Mouse (Mus musculus) hindlimb bud, embryonic 11.5 days (tissue): Measurements from ENCODE around the gene Gm9844.
"Not testable (repeated sequence)": the region's sequence is repeated elsewhere in the genome, so short reads cannot be mapped to it uniquely, and the experiment has no call there.

Experiments
- DNase-seq: peaks from one replicate; pipeline ENCODE4 v3.0.0-alpha.2; 2012; ENCODE audit warnings: low read depth, low spot score; ENCODE audit errors: extremely low spot score

The Gm9844 gene

DNA sequence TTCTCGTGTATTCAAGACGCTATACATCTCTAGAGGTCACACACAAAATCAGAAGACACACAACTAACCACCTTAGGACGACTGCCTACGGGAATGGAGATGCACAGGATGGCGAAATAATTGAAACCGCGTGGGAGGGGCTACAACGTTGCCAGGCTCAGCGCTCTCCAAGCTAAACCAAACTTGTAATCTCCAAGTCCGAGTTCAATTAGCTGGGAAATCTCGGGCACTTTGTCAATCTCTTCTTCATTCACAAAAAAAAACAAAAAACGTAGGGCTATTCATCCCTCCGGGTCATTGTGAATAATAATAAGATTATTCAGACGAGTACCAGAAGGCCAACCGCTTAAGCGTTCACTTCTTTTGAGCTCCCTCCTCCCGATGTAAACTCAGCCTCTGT is 7.1 kb downstream of the Gm9844 start:
- DNase-seq, result no peak

DNA sequence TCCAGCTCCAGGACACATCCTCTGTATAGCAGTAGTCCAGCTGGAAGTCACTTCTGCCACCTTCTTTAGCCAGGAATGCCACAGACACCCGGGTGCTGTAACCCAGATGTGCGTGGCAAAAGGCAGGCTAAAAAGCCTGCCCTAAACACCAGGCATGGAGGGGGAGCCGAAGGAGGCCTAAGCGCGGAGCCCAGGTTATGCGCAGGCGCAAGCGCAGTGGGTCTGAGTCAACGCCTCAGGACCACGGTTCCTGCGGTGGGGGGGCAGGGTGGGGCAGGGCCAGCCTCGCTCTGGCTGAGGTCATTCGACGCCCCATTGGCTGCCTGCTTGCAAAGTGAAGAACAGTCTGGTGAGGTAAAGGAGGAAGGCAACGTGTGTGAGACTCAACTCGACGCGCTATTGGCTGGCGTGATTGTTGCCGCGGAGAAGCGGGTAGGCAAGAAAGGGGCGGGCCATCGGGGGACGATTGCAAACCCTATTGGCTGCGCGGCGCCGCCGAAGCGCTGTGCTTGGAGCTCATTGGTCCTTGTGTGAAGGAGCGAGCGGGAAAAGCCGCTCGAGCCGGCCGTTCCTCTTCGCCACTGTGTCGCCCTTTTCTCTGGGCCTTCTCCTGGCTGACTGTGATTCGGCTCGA is 7.6 kb downstream of the Gm9844 start, which contains the start of the genes Lypd4 and Dmrtc2:
Gene Lypd4 (minus strand): TSS at position 410 of the 634 bp plus-strand sequence.
Gene Dmrtc2 (plus strand): TSS at position 526 of the 634 bp plus-strand sequence.
- DNase-seq, result no peak

DNA sequence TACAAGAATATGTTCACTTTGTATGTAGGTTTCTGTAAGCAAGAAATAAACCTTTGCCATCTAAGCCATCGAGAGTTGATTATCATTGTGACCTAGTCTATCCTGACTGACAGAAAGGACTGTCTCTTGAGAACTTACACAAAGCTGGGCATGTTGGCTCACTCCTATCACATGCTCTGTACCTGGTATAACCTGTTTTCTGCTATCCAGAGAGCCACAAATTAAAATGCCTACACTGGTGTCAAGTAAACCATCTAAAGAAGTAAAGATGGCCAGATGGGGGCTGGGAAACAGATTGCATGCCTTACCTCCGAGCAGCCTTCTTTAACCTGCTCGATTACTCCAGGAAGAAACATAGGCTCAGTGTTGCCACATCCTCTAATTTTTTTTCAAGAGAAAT is 15.6 kb downstream of the Gm9844 start:
- DNase-seq, result no peak

DNA sequence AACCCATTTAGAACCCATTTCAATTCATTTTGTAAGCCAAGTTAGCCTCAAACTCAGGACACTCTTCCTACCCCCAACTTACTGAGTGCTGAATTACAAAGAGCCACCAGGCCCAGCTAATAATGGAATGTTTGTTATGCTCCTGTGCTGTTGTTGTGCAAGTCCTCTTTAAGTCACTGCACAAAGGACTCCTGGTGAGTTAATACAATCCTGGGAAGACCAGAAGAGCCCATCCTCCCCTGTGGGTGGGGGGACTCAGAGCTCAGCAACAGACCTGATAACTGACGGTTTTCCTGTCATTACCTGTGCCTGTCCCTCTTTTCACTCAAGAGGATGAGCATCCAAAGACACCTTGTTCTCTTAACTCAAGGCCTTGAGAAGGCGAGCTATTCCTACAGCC is 17.6 kb downstream of the Gm9844 start:
- DNase-seq, result no peak

DNA sequence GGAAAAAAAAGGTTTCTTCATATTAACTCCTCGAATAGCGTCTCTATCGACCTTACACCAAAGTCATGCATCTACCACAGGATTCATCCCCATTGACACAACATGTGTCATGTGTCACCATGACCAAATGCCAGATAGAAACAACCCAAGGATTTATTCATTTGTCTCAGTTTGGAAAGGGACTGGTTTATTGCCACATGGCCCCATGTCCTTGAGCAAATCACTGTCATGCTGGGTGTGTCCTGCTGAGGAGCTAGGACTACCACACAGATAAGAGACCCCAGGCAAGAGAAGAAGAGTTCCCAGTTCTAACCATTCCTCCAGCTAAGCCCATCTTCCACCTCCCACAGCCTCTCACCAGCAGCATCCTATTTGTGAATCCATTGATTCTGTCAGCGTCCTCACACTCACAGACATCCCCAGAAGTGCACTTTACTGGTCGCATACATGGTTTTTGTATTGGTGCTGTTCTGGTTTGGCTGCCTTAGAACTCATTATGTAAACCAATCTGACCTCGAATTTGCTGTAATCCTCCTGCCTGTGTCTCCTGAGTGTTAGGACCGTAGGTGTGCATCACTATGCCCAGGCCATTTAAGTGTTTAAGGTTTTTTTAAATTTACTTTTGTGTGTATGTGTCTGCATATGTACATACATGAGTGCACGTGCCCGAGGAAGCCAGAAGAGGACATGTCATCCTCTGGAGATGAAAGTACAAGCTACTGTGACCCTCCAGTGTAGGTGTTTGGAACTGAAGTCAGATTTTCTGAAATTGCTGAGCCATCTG is 20.6 kb downstream of the Gm9844 start:
- no peak for DNase-seq

DNA sequence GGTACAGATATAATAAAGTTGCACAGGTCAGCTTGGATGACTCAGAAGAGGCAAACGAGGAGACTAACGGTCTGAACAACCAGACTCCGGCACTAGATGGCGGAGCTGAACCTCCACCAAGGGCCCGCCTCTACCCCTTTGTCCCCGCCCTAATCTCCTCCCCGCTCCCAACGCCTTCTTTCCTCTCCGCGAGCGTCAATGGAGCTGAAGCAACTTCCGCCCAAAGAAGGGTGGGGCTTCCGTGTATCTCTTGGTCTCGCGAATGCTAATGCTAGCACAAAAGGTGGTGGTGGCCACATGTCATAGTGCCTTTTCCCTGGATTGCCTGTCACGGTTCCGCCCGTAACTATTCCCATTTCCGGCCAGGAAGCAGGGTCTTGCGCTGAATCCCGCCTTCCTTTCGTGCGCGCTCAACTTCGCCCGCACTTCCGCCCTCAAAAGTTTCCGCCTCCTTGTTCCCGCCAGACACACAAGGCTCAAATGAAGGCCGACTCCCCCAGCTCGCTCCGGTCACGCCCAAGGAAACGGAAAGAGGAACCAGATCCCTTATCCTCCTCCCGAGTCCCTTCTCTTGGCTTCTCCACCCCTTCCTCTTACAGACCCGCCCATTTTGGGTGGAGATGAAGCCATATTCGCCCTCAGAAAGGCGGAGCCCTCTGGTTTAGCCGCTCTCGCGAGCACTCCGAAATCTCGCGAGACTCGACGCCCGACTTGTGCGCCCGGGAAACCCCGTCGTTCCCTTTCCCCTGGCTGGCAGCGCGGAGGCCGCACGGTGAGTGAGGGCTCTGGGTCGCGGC is 22.1 kb downstream of the Gm9844 start, which contains the start of gene Rps19:
Gene Rps19 (plus strand): TSS at position 476 of the 797 bp plus-strand sequence.
- peak; percentile 99 for DNase-seq

DNA sequence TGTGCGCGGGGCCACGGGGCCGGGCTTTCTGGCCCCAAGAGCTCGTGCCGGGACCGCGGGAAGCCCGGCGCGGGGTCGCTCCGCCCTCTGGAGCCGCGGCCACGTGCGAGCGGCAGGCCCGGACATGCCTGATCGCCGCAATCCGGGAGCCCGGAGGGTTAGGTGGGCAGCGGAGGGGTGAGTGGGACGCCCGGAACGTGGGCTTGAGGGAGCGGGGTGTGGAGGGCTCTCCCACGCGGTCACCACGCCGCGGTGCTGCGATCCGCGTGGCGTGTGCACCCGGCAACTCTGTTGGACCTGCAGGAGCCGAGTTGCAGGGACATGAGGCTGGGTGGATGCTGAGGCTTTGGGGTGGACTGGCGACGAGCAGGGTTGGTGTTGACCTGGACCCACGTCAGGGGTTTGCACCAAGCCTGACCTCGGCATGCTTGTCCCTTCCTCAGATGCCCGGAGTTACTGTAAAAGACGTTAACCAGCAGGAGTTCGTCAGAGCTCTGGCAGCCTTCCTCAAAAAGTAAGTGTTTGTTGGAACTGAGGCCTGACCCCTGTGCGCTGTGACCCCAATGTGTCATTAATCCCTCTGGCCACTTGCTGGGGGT is 22.8 kb downstream of the Gm9844 start:
- no peak for DNase-seq

DNA sequence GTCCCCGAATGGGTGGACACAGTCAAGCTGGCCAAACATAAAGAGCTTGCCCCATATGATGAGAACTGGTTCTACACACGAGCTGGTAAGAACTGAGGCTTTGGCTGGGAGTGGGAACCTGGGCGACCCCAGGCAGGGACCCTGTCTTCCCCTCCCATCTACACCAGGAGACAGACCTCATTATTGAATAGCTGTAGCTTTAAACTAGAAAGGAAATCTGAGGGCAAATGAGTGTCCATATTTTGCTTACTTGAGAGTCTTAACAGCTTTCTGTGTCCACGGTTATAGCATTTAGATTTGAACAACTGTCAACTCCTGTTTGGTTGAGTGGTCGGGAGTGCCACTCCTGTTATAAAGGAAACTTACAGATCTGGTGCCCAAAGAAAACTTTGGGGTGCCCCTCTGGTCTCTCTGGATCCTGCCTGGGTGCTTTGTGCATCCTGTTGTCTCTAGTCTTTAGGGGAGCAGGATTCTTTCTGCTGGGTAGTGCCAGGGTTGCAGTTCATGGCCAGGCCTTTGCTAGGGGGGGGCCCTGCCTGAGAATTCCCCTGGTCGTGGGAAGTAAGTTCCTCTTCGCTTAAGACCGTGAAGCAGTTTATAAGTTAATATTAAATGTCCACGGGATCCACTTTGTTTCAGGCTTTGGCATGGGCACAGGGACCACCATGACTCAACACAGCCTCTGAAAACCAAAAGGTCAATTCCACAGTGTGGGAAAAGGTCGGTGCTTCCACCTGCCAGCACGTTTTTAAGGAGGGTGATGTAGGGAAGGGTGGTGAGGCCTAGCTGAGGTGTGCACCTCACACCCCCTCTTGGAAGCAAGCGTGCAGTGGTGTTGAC is 23.7 kb downstream of the Gm9844 start:
- DNase-seq, result no peak

DNA sequence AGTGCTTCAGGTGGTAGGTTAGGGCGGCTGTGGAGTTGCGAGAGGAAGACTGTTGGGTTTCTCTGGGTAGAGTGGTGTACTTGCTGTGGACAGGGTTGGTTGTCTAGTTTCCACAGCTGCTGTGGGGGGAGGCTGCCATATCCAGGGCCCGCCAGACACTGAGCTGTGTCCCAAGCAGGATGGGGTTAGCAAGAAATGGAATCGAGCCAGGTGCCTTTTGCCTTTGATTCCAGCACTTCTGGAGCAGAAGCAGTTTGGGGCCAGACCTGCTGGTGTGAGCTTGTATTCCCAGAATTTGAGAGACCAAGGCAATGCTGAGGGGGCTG is 24.3 kb downstream of the Gm9844 start:
- DNase-seq, result no peak

DNA sequence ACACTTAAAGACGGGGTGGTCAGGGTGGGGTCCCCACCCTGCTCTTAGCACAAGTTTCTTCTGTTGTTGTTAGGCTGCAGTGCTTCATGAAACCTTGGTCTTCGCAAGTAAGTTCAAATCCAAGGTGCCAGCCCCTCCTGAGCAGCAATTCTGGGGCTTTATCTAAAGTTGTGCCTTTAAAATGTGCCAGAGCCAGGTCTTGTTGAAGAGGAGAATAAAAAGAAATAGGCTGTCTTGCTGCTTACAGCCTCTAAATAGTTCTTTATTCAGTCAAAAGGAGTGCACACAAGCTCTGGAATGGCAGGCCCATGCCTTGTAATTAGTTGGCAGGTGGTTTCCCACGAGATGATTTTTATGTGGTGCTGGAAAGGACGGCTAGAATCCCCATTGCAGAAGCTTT is 25.1 kb downstream of the Gm9844 start:
- no peak for DNase-seq

DNA sequence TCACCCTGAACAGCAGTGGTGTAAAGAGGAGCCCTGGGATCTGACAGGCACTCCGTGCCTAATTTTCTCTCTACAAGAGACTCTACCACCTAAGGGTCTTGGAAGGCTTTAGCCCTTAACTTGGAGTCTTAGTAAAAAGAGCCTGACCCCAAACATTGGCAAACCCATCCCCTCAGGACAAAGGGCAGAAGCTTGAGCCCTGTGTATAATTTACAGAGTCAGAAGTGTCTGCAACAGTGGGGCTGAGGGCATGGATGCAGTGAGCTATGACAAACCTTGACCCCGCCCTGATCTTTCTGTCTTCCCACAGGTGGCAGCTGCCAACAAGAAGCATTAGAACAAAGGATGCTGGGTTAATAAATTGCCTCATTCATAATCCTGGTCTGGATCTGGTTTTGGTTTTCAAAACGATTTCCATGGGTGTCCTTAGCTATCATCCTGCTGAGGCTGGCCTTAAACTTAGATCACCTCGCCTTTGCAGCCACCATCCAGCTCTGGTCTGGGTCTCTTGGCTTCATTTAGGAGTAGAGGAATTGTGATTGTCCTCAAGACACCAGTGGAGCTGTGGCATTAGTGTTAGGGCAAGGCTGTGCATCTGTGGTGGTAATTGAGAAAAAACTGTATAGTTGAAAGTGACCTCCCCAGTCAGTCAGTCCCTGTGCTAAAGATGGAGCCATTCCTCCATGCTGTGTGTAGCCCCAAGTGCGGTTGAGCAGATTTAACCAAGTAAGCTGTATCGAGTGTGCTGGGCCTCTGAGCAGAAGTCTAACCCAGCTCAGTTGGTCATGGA is 27.6 kb downstream of the Gm9844 start:
- no peak for DNase-seq

DNA sequence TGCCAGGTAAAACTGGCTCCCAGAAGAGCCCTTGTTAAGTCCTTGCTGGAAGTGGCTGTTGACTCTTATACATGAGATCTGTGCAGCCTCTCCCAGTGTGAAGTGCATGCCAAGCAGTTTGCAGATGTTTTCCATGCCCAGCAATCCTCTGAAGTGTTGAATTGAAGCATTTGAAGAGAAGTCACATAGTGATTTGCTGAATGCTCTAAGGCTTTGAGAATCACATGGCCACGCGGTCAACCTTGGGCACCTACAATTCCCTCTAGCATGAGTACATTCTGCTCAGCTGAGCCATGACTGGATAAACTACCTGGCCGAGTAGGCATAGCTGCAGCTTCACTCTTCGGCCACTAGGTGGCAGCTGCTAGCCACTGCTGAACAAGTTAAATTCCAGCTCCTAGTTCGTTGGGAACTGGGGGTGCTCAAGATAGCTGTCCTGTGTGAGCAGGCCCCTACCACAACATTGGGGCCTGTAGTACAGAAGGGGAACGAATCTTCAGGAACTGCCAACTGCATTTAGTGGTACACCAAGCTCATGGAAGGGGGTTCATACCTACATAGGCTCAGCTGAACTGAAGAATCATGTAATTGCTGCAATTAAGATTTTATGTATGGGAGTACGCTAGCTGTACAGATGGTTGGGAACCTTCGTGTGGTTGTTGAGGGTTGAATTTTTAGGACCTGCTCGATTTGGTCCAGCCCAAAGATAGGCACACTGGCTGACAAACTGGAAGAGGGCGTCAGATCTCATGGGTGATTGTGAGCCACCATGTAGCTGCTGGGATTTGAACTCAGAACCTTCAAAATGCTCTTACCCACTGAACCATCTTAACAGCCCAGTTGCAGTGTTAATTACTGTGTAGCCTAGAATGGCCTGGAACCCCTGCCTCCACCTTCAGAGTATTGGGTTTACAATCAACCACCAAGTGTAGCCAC is 28.5 kb downstream of the Gm9844 start:
- DNase-seq, result peak; percentile 52

DNA sequence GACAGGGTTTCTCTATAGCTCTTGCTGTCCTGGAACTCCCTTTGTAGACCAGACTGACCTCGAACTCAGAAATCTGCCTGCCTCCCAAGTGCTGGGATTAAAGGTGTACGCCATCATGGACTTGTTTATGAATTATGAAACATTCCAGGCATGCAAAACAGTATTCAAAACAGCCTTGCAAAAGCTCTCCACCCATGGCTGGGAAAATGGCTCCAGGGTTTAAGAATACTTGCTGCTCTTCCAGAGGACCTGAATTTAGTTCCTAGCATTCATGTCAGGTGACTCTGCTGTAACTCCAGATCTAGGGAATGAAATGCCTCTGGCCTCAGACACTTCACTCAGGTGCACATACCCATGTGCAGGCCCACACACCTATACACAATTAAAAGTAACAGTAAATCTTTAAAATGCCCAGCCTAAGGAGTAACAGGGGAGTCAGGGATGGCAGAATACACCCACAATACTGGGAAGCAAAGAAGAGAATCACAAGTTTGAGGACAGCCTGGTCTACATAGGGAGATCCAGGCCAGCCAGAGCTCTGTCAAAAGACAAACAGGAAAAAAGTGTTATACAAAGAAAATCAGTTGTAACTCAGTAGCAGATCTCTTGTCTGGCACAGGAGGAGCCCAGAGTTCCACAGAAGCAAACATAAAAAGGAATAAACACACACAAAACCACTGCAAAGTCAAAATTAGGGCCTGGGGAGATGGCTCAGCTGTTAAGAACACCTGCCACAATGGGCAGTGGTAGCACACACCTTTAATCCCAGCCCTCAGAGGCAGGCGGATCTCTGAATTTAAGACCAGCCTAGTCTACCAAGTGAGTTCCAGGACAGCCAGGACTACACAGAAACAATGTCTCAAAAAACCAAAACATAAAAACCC is 29.5 kb downstream of the Gm9844 start:
- no peak for DNase-seq

DNA sequence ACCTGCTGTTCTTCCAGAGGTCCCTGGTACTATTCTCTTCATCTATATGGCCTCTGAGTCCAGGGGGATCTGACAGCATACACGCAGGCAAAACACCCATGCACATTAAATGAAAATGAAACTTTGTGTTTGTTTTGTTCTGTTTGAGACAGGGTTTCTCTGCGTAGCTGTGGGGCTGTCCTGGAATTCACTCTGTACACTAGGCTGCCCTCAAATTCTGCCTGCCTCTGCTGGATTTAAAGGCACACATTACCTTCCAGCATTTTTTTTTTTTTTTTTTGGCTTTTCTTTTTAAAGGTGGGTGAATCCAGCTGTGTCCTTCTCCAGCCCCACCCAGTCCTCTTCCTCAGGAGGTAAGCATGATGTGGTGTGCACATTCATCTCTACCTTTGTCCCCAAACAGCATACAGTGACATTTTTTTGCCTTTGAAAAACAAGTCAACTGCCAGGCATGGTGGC is 30.1 kb downstream of the Gm9844 start:
- no peak for DNase-seq

DNA sequence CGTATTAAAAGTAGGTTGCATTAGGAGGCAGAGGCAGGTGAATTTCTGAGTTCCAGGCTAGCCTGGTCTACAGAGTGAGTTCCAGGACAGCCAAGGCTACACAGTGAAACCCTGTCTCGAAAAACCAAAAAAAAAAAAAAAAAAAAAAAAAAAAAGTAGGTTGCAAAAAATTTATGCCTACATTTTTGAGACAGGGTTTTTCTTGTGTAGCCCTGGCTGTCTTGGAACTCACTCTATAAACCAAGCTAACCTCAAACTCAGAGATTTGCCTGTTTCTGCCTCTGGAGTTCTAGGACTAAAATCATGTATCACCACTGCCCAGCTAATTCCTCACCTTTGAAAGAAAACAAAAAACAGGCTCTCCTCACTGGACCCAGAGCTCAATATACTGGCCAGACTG is 33.7 kb downstream of the Gm9844 start:
- DNase-seq, result not testable (repeated sequence)

DNA sequence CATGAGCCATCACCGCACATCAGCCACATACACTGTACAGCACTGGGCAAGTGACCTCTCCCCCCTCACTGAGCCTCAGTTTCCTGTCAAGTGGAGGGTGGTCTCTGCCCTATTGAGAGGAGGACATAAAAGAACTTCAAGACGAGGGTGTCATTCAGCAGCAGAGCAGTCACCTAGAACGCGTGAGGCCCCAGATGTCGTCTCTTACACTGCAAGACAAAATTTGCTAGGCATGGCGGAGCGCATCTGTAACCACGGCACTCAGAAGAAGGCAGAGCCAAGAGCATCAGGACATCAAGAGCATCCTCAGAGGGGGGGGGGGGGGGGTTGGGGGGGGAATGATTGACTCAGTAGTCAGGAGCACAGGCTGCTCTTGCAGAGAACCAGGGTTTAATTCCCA is 34.3 kb downstream of the Gm9844 start:
- no peak for DNase-seq

DNA sequence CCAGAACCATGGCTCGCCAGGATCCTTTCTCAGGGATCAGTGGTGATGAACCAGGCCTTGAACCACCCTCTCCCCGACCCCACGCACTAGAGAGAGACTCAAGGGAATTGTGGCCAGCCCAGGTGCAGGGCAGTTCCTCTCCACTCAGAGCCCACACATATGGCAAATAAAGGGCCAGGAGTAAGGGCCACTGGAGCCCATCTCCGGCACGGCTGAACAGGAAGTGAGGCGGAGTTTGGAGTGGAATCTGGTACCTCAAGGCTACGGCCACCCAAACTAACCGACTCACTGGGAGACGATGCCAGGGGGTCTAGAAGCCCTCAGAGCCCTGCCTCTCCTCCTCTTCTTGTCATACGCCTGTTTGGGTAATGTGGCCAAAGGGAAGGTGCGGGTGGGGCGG is 35.2 kb downstream of the Gm9844 start, which contains the start of gene Cd79a:
Gene Cd79a (plus strand): TSS at position 158 of the 400 bp plus-strand sequence.
- DNase-seq, result no peak
